Mouse (Mus musculus): ENCODE measurements around the gene 4930535I16Rik.
"Not testable (repeated sequence)": the region's sequence is repeated elsewhere in the genome, so short reads cannot be mapped to it uniquely, and the experiment has no call there.

4930535I16Rik gene

DNA sequence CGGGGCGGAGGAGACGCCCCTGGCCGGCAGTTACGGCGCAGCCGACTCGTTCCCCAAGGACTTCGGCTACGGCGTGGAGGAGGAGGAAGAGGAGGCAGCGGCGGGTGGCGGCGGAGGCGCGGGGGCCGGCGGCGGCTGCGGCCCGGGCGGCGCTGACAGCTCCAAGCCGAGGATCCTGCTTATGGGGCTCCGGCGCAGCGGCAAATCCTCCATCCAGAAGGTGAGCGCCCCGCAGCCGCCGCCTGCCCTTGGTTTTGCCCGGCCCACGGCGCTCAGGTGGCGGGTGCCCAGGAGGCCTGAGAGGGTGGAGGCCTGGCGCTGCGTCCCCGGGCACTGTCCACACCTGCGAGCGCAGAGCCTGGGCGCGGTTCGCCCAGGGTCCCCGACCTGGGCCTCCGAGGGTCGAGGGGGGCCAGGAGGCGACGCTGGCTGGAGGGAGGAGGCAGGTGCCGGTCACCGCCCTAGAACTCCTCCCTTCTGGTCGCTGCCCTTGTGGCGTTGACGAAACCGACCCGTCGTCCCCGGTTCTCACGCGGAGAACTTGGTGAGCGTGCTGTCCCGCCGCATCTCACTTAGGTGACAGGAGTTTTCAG, at the start of gene 4930535I16Rik:
Gene 4930535I16Rik, minus strand, starts transcription at position 475 of the 593 bp plus-strand sequence.
- DNase-seq, result no peak

DNA sequence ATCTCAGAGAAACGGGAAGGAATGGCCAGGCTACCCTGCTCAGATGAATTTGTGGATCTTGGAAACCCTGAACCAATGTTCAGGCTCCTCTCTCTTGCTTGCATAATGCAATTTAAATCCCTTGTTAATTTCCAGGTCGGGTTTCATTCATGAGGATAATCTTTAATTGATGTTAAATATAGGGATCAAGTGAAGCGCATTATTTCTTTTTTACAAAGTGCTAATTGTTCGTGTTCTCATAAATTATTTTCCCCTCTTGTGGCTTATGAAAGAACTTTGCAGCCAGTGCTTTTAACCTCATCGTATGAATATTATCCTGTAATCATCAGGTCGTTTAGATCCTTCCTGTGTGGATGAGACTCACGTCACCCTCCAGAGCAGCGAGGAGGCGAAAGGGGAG, 44.9 kb upstream of the 4930535I16Rik start:
- no peak for DNase-seq

DNA sequence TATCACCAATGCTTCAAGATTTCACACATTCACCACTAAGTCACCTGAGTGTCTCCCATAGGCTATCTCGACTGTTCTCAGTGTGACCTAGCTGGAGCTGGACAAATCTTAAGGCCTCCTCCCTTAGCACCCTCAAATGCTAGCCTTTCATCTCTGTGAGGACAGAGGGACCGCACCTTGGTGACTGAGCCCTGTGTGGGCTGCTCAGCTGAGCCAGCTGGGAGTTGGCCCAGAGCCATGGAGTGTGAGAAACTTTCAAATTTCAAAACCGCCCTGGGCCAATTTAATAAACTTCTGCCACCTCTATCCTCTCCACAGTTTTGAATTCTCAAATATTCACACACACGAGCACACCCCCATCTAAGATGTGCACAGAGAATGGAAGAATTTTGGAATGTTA, 43.1 kb upstream of the 4930535I16Rik start:
- DNase-seq, result no peak

DNA sequence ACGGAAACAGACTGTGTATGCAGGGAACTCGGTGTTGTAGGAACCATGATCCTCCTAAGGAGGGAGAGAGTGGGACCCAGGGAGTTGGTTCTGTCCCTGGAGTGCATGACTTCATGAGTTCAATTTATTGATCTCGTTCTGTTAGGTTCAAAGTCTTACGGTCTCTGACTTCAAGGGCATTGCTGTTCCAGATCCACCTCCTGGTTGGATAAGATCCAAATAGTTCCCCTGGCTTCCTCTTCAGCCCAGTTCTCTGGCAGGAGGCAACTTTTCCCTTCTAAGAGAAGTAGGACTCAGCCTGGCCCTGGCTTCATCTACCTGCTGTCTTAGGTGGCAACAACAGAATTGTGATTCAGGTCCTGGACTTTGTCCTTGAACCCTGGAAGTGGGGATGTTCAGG, 40.1 kb upstream of the 4930535I16Rik start:
- DNase-seq, result no peak

DNA sequence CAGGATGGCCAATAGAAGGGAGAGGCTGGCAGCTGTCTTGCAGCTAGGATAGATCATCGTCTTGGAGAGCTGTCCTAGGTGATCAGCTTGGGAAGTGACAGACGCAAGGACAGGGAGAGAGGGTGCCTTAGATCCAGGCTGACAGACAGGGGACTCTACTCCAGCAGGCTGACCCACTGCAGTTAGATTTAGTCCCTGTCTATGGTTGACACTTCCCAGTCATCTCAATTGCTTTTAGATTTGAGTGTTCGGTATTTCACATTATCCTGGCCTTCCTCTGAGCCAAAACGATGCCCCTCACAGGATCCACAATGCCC, 39.6 kb upstream of the 4930535I16Rik start:
- no peak for DNase-seq

DNA sequence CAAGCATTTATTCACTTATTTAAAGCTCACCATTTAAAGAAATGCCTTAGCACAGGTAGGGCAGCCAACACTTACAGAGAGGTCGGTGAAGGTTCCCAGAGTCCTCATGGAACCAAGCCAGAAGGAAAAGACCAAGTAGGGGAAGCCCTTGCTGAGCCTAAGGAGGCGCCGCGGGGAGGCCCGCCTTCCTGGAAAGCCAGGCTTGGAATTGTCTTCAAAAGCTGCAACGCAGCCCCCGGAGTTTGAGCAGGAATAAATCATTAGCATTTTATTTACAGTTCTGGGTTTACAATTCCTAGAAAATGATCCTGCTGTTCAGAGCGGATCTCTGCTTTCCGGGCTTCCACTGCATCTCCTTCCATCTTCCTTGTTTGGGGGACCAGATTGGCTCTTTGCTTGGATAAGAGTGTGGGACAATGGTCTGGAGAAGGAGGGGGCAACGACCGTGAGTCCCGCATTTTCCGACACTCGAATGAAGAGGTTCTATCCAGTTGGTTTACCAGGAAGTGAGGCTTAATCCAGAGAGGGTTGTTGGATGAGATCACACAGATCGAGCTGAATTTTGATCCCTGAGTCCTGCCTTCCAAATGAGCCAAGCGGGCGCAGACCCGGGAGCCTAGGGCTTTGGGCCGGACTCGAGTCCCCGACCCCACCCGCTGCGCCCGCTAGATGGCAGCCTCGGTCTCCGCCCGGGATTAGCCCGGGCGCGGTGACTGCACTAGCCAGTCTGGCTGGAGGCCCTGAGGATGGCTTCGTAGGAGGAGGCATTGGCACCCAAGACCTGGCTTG, 39.1 kb upstream of the 4930535I16Rik start:
- DNase-seq, result peak; percentile 19 to 68

DNA sequence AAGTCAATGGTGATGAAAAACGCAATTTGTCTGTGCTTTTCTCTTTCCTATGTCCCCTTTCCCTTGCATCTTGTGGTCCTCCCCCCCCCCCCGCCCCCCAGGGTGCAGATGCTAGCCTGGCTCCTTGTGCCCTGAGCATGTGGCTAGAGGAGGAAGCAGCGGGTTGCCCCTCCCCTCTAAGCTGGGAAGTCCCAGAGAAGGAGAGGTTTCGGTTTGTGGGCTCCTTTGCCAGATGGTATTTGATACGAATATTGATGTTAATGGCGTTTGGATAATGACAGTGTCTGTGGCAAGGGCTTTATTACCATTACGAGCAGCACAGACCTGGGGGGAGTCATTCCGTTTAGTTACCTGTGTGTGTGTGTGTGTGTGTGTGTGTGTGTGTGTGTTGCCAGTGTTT, 34.2 kb upstream of the 4930535I16Rik start:
- peak in 1 of 2 experiments; percentile 14 for DNase-seq

DNA sequence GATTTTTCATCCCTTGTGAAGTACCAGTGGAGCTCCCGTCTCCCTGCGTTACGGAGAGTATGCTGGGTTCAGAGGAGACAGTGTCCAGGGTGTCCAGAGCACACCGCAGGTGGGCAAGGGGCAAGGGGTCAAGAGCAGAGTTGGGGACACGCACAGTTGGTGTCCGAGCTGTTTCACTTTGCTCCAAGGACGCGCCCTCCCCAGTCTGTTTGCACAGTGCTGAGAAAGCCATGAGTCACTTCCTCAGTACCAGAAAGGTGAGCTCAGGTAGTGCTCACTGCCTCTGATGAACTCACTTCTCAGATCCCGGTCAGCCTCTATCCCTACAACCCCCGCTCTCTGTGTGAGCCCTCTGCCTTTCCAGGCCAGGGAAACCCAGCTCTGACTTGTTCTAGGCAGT, 31.8 kb upstream of the 4930535I16Rik start:
- no peak for DNase-seq

DNA sequence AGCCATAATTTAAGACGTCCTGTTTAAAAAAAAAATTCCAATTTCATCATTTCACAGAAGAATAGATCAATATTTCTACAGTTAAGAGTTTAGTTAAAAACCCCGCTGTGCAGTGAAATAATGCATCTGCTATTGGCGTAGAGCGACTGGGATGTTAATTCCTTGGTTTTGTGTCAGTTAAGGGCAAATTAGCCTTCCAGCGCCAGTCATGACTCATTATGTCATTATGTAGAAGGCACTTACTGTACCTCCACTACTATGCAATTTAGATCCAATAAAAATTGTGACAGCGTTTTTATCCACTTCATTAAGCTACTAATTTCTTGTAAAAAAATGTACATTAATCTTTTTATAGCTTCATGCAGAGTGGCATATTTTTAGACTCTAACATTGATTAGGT, 31.1 kb upstream of the 4930535I16Rik start:
- no peak for DNase-seq

DNA sequence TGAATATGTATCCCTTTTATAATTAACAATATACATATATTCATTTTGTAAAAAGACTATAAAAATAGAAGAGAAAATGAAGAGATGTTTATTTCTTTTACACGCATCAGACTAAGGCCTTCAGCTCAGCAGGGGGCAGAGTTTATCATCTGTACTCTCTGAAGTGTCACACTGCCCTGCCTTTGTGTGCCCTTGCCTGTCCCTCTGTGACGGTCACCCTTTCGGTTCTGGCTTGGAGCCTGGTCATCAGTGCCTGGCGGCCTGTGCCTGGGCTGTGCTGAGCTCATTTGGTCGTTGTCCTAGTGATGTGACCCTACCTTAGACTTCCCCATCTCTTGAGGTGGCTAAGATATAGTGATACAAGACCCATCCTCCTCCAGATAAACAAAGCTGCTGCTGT, 29.3 kb upstream of the 4930535I16Rik start:
- no peak for DNase-seq

DNA sequence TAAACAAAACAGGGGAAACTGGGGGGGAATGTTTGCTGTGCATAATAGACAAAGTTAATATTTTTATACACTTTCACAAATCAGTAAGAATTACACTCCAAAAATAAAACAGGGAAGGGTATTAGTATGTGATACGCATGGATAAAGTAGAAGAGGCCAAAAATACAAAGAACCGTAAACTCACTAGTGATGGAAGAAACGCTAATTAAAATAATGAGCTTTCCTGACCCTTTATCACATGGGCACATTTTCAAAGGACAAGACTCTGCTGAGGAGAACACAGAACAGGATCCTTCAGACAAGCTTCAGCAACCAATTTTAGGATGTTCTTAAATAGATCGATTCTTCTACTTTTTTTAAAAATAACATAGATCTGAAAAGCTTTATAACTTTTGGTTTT, 28.9 kb upstream of the 4930535I16Rik start:
- DNase-seq, result no peak

DNA sequence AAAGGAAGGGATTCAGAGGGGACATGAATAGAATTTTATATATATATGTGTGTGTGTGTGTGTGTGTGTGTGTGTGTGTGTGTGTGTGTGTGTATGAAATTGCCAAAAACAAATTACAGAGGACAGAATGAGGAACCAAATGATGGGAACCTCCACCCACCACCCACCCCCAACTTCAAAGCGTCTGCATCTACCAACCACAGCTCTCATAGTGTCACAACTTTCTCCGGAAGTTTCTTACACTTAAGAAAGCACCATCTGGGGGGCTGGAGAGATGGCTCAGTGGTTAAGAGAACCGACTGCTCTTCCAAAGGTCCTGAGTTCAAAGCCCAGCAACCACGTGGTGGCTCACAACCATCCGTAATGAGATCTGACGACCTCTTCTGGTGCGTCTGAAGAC, 23.1 kb upstream of the 4930535I16Rik start:
- DNase-seq, result not testable (repeated sequence)

DNA sequence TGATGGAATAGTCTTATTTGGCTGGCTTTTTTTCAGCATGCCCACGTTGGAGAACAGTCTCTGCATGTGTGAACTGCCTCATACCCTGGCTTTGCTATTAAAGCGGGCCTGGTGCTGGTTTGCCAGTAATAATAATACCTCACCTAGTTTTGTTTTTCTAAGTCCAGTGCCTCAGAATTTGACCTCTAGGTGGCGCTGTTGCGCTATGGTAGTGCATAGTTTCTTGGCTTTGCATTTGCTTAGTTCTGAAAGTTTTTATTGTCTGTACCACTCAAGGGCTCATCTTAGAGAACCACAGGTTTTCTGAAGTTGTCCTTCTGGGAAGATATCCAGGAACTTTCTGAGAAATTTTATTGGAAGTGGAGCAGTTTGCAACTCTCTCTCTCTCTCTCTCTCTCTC, 22.0 kb upstream of the 4930535I16Rik start:
- DNase-seq, result peak; percentile 32 to 78

DNA sequence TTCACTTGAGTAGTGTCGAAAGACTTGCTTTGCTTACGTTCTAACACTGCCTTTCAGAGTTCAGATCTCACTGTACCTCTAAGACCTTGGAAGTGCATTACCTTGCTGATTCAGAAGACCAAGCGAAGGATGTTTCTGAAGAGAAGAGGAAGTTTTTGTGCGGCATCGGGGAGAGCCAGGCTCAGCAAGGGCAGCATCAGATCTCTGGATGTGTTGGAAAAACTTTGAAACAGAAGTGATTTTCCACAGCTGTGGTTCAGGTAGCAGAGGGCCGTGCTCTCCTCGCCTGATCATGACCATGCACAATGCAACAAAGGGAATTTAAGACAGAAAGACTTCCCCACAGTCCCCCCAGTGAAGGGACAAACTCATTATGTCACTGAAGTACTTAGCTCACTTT, 18.2 kb upstream of the 4930535I16Rik start:
- no peak for DNase-seq

DNA sequence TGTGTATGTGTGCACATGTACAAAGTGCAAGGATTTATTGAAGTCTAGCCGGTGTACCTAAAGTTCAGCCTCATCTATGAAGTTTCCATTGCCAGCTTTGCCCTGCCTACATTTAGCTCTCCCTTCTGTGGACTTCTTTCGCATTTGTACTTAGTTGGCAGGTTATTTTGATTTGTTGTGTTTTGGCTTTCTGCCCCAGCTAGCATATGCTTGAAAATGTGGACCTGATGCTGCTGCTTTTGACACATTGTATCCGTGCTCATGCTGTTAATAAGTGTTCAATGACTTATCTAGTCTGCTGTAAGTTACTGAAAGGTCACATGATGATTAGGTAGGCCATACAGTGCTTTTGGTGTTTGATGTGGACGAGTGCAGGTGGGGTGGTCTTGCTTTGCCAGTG, 16.5 kb upstream of the 4930535I16Rik start:
- no peak for DNase-seq

DNA sequence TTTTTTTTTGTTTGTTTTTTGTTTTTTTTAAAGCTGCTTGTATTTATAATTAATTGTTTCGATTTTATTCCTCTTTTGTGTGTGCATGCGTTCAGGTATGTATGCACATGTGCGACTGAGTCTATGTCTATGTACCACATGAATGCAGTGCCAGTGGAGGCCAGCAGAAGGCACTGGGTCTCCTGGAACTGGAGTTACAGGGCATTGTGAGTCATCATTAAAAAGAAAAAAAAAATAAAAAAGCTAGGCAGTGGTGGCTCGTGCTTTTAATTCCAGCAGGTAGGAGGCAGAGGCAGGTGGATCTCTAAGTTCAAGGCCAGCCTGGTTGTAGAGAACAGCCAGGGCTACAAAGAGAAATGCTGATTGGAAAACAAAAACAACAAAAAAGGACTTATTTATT, 12.2 kb upstream of the 4930535I16Rik start:
- DNase-seq, result no peak

DNA sequence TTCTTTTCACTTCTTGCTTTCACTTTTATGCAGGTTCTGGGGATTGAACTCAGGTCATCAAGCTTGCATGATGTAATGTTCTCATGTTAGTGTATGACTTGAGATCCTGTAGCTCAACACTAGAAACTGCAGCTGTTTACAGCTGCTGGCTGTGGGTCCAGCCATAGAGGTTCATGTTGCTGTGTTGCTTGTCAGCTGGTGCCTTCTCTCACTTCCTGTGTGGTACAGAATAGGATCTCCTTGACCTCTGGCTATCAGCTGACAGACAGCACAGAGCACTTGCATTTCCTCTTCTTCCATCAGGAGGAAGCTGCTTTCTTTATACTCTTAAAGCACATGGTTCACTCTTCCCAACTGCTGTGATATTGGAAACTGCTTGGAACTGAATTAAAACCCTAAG, 10.1 kb upstream of the 4930535I16Rik start:
- DNase-seq, result peak in 1 of 2 experiments; percentile 12

DNA sequence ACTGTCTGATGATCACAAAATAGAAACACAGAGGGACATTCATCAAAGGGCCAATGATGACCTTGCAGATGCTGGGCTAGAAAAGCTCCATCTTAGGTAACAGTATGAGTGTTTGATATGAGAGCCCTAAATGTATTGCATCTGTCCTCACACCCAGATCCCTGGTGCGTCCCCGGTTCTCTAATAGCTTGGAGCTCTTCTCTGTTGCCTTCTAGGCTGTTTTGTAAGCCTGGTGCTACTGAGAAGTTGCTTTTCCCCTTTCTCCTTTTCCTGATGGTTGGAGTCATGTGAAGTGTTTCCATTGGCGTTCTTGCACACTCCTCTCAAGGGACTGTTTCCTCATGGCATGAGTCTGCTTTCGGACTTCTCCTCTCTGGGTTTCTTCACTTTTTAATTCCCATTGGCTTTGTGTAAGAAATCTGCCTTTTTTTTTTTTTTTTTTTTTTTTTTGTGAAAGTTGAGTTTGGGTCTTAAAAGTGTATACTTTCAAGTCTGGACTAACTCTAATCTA, 3.3 kb upstream of the 4930535I16Rik start:
- no peak for DNase-seq

DNA sequence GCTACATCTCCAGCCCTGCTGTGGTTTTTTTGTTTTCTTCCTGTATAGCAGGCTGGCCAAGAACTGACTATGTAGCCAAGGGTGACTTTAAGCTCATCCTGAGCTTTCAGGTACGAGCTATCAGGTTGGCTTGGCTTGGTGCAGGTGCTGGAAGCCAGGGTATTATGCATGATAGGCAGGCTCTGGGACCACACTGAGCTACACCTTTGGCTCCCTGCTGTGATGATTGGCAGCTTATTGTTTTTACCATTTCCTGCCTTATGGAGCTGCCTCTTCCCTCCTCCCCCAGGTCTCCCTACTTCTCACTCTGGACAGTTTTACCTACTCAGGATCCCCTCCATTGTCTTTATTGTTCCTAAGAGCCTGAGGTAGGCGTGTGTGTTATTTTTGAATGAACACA, 1.0 kb upstream of the 4930535I16Rik start:
- DNase-seq, result no peak

DNA sequence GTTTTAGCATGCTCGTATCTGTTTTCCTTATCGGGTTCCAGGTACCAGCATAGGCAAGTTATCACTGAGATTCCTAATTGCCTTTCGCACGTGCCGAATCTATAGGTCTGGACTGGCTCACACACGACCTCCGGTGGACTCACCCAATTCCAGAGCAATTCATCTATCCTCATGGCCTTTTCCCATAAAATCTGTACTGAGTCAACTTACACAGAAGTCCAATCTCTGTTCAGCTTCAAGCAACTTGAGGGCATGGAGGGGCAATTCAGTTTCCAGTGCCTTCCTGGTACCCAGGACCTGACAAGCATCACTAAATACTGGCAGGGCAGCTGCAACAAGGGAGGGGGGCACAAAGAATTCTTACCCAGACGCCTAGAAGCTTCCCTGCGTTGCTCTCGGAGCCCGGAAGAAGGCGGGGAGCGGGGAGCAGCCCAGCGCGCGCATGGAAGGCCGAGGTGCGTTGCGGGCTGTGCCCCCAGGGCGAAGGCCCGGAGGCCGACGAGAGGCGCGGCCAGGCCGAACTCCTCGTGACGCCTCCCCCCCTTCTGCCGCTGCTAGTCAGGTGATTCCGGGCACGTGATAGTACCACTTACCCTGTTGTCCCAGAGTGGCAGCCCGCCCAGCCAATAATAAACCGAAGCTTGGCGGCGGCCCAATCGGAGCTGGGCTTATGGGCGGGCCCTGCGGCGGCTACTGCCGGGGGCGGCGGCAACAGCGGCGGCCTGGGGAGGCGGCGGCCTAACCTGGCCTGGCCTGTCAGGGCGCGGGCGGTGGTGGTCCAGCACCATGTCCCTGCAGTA, 874 bp downstream of the 4930535I16Rik start, which contains the start of gene Rragc:
Gene Rragc, plus strand, starts transcription at position 699 of the 800 bp plus-strand sequence.
- peak; percentile 100 for DNase-seq

DNA sequence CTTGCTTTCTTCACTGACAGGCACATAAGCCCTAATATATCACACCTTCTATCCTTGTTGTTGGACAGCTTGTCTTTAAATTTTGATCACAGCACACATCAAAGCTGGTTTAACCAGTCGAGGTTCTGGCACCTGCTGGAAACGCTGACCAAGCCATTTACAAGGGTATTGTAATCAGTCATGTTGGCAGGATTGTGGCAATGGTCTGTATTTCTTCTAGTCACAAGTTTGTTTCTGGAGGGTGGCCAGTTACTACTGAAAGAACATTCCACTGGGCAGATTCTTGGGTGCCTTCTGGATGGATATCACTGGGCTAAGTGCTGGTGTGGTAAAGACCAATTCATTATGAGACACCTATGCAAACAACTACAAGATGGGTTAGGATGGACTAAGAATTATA, 5.4 kb downstream of the 4930535I16Rik start:
- DNase-seq, result no peak

DNA sequence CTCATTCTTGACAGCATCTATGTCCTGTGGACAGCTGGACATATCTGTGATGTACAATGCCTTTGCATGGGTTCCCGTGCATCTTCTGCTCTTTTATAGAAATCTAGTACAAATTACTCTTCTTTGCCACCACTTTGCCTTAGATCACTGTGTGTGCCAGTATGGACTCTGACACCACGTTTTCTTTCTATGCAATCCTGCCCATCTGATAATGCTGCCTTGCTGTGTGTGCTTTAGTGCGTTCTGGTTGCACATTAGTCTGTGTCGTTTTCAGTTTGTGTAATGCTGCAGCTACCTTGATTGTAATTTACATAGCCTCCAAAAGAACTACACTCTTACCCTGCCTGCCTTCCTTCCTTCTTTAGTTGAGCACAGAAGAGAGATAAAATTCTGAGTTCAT, 6.3 kb downstream of the 4930535I16Rik start:
- no peak for DNase-seq

DNA sequence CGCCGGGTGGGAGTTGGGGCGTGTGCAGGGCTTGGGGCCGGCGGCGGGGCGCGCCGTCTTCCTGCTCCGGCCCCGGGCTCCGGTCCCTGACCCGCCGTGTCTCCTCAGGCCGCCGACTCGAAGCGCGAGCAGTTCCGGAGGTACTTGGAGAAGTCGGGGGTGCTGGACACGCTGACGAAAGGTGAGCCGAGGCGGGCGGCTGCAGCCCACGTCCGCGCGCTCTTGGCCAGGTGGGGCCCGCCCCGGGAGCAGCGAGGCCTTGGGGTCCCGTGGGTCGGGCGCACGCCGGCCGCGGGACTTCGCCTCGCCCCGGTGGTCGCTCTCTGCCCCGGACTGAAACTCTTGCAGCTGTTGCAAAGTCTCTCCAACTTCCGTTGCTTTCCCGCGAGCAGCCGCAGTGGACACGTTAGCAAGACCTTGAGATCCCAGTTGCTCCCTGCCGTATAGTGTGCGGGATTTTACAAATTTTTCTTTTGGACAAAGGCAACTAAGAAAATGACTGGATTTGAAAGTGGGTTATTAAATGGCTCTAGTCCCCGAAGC, 12.6 kb downstream of the 4930535I16Rik start:
- DNase-seq, result no peak

Measured in spleen, adult 18-20 months (tissue).